Mouse (Mus musculus) mature B cell (primary cell): ENCODE measurements around the gene Scaf8.
"Not testable (repeated sequence)": the region's sequence is repeated elsewhere in the genome, so short reads cannot be mapped to it uniquely, and the experiment has no call there.

Experiments
- in situ Hi-C: fragments of 300-500 bp; cut with MboI; formaldehyde crosslinking; loops from 2 replicates; pipeline ENCODE4 v1.14.3; 2019

Gene Scaf8

DNA sequence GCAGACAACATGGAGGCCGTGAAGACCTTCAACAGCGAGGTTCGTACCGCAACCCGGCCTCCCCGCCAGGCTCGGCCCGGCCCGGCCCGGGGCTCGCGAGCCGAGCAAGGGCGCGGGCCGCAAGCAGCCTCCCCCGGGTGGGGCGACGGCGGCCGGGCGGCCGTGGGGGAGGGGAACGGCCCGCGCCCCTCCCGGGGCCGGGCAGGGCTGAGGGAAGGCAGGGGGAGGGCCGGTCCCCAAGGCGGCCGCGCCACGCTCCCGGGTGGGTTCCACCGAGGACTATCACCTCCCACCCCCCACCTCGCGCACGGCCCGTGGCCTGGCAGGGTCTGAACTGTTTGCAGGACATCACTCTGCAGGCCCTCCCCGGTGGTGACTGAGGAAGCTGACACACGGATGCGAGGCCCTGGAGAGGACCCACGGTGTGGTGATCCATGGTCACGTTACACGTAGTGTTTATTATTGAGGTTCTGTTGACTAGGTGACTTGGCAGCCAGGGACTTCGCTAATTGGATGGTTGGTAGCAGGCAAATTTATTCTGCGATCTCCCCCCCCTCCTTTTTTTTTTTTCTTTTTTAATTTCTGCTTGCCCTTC lies 705 bp downstream of the Scaf8 start:
- in situ Hi-C loops, result no loop called here

- in situ Hi-C loops, result not testable (repeated sequence)
Observed at GRCm38 (mm10) chr17:3120949-3121348, 6.2 kb downstream of the Scaf8 start.

DNA sequence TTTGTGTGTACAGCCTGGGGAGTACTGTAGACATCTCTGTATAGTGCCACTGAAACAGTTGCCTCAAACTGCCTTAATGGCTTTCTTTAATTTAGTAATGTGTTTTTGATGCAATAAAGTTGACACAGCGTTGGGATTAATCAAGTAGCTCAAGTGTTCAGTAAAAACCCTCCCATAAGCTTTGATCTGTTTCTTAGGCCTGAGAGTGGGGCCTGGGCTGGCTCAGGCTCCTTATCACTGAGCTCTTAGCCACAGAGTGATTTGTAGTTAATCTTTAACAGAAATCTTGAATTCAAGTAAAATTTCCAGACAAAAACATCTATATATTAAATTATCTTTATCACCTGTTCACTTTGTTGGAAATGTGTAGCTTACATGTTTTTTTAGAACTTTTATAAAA lies 8.8 kb downstream of the Scaf8 start:
- in situ Hi-C loops, result not testable (repeated sequence)

DNA sequence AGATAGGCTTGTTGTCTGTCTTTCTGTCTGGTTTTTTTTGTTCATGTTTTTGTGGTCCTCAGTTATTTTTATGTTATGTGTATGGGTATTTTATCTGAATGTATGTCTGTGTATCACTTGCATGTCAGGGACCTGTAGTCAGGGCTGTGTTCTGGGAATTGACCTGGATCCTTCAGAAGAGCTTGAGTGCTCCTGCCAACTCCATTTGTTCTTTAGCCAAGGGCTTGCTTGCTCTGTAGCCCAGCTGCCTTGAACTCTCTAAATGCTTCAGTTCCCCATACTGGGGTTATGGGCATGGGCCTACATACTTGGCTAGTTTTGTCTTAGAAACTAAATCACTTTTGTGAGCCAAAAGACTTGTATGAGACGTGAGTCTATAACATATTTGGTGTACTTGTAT lies 13.9 kb downstream of the Scaf8 start:
- in situ Hi-C loops, result no loop called here

GRCm38 (mm10) chr17:3129791-3130190 lies 15.0 kb downstream of the Scaf8 start:
- in situ Hi-C loops, result no loop called here

- in situ Hi-C loops, result no loop called here
Observed at GRCm38 (mm10) chr17:3135346-3135745, 20.6 kb downstream of the Scaf8 start.

- in situ Hi-C loops, result no loop called here
Observed at GRCm38 (mm10) chr17:3136127-3136526, 21.4 kb downstream of the Scaf8 start.

DNA sequence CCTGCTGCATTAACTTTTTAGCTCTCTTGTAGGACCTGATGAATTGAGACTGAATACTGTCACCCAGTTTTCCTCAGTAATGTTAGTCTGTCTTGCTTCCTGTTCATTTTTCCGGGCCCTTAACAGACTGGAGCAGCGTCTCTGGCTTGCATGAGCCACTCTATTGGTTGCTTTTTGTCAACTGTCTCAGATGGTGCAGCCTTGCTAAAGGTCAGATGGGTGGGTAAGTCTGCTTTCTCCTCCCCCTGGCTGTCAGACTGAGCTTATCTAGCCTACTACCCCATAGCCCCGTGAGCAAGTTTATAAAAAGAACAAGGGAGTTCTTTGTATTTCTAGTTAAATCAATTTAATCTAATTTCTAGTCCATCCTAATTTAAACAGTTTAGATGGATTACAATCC lies 23.6 kb downstream of the Scaf8 start:
- in situ Hi-C loops, result no loop called here

DNA sequence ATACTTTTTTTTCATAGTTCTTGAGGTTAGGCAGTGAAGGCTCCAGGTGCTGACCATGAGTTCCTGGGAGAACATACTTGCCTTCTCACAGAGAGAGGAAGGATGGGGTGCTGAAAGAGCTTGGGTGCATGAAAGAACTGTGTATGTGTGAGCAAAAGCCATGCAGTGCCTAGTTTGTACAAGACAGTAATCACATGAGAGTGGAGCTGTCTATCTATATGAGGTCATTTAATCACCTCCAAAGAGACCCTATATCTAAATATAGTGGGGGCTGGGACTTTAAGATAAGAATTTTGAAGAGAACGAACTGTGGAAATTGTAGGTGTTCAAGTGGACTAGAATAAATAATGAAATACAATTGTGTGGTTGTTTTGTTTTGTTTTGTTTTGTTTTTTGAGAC lies 25.3 kb downstream of the Scaf8 start:
- in situ Hi-C loops, result no loop called here

- in situ Hi-C loops, result no loop called here
Observed at GRCm38 (mm10) chr17:3148853-3149252, 34.1 kb downstream of the Scaf8 start.

DNA sequence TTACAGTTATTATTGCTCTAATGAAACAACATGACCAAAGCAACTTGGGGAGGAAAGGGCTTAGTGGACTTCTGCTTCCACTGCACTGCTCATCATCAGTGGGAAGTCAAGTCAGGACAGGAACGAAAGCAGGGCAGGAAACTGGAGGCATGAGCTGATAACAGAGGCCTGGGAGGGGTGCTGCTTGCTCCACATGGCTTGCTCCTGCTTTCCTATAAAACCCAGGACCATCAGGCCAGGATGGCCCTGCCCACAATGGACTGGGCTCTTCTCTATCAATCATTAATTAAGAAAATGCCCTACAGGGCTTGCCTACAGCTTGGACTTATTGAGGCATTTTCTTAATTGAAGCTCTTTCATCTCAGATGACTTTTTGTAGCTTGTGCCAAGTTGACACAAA lies 34.8 kb downstream of the Scaf8 start:
- in situ Hi-C loops, result no loop called here

DNA sequence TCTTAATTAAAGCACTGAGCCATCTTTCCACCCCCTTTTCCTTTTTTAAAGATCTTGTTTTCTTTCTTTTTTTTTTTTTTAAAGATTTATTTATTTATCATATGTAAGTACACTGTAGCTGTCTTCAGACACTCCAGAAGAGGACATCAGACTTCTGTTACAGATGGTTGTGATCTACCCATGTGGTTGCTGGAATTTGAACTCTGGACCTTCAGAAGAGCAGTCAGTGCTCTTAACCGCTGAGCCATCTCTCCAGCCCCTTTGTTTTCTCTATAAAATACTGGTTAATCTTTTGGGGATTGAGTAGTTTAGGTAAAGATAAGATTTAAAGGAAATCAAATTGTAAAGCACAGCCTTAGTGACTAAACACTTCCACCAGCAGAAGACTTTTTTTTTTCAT lies 35.9 kb downstream of the Scaf8 start:
- in situ Hi-C loops, result not testable (repeated sequence)

DNA sequence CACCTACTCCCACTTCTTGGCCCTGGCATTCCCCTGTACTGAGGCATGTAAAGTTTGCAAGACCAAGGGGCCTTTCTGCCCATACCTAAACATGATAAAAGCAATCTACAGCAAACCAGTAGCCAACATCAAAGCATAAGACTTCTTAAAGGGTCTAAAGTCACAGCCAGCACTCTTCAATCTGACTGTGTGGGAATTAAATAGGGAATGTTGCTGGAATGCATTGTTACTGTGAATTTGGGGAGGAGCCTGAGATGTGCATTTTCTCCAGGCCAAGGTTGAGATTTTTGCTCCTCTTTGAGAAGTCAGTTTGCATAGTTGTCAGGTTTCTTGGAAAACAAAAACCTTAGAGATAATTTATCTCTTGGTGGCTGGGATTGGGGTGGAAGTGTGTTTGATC lies 36.4 kb downstream of the Scaf8 start:
- in situ Hi-C loops, result no loop called here

DNA sequence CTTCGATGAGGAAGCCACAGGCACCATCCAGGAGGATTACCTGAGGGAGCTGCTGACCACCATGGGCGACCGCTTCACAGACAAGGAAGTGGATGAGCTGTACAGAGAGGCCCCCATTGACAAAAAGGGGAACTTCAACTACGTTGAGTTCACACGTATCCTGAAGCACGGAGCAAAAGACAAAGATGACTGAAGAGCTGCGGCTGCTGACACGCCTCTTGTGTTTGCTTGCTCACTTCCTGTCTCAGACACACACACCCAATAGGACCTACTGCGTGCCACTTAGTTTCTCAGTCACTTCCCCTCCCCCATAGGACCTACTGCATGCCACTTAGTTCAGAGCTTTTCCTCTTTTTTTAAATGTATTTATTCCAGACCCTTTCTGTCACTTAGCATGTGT lies 41.4 kb downstream of the Scaf8 start:
- in situ Hi-C loops, result not testable (repeated sequence)

DNA sequence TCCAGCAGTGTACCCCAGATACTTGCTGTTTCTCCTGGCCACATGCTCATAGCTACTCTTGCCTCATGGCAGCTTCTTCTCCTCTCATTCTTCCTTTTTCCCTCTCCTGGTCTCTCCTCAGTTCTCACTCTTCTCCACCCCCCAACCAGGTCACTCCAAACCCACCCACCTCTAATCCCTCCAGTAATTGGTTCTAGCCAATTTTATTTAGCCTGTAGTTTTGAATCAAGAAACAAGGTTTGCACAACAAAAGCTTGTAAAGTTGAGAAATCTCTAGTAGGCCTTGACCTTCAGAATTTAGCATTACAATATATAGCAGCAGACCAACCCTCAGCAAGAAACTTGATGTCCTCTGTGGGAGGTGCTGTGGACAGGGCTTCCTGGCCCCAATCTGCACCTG lies 42.2 kb downstream of the Scaf8 start:
- in situ Hi-C loops, result no loop called here

DNA sequence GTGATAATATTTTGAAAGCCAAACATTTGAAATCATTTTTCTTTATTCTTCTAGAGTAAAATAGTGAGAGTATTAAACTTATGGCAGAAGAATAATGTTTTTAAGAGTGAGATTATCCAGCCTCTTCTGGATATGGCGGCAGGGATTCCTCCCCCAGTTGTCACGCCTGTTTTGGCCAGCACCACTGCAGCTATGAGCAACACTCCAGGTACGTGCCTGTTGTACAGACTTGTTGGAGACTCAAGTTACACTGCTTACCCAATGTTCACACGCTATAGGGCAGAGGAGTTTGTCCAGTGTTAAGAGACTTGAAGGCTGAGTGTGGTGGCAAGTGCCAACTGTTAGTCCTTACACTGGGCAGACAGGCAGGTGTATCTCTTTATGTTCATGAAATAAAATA lies 48.1 kb downstream of the Scaf8 start:
- in situ Hi-C loops, result no loop called here

- in situ Hi-C loops, result not testable (repeated sequence)
Observed at GRCm38 (mm10) chr17:3180425-3180945, 65.7 kb downstream of the Scaf8 start.

DNA sequence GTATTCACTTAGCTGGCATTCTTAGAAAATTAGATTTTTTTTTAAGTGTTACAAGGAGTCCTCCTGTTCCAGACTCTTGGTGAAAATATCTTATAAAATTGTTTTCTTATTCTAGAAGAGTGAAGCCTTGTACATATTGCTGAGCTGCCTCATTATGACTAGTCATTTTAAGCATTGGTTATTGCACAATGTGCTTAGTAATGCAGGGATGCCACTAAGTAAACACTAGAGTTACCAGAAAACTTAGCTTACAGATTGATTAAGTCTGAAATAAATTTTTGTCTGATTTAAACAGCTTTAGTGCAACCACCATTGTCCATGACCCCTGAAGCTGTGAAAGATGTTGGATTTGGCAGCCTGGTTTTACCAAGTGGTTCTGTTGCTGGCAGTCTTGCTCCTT lies 80.7 kb downstream of the Scaf8 start:
- in situ Hi-C loops, result not testable (repeated sequence)

- in situ Hi-C loops, result no loop called here
Observed at GRCm38 (mm10) chr17:3200328-3200727, 85.6 kb downstream of the Scaf8 start.

DNA sequence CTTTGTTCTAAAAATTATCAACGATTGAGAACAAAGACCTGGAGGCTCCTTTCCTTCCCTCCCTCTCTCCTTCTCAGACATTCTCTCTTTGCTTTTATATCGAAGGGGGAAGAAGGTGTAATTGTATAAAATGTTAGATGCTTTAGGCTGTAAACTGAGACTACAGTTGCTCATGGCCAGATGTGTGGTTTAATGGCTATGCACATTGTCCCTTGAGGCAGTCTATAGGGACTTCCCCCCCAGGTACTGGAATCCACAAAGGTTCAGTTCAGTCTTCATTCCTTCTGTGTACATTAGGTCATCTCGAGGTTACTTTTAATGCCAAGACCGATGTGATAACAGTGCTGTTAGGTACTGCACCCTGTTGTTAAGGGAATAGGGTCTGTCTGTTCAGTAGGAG lies 89.1 kb downstream of the Scaf8 start:
- in situ Hi-C loops, result no loop called here

DNA sequence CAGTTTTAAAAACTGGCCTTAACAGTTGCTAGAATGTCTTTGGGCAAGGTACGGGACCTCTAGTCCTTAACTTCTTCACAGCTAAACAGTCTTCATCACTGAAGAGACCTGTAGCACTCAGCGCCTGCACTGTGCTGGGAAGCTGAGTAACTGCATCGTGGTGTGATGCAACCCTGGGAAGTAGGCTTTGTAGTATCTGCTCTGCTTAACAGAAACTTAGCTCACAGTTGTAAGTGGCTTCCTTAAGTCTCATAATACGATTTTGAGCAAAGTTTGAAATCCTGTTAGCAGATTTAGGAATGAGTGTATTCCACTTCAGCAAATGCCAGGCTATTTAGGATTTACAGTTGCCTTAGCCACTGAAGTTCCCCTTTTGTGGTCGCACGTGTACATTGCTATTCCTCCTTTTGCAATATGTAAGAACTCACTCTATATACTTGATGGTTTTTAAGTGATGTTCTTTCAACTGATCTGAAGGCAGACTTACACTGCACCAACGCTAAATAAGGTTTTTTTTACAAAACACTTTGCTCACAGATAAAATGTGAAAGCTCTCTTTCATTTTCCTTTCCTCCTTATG lies 90.1 kb downstream of the Scaf8 start:
- in situ Hi-C loops, result no loop called here

DNA sequence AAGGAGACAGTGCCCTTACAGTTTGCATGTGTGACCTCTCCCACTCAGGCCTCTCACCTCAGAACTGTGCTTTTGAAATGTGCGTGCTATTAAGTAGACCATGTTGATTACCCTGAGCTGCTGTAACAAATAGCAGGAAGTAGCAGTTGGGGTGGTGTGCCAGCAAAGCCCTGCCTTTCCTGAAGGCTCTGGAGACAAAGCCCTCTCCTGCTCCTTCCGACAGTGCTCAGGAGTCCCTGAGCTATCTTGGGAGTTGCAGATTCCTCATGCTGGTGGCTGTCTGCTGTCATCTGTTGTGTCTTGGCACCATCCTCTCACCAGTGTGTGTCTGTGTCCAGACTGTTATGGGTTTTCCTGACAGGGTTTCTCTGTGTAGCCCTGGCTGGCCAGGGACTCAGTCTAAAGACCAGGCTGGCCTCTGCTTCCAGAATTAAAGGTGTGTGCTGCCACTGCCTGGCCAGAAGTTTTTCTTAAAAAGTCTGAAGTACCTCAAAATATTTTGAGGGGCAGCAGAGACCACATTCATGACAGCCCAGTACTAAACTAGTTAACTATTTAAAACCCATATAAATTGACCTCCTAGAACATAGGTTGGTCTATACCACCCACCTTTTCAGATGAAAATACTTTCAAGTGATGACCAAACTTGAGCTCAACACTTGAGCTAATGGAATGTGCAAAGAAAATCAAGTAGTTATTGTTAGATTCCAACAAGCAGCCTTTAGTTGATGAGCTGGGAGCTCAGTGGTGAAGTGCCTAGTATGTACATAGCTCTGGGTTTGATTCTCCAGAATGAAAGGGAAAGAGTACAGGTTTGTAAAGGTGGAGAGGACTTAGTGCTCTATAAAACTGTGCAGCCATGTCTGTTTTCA lies 92.0 kb downstream of the Scaf8 start:
- in situ Hi-C loops, result no loop called here
